Mouse (Mus musculus): ENCODE data around the gene Pfkm.

GRCm38 (mm10) chr15:98157253-98157652, 64.9 kb downstream of the Pfkm start:
- TF ChIP-seq POLR2A (IDR thresholded peaks at IDR 0.05; ENCODE audit: insufficient read depth, low read depth, low read length) (no peak), CTCF (IDR thresholded peaks at IDR 0.05) (no peak), EP300 (IDR thresholded peaks at IDR 0.05; ENCODE audit: insufficient read depth, low read depth, low read length) (no peak)

All from heart, adult 2 months (tissue).